Mouse (Mus musculus) layer of hippocampus, adult 9-11 months (tissue): Measurements from ENCODE around the gene Tex44.
"Not testable (repeated sequence)": the region's sequence is repeated elsewhere in the genome, so short reads cannot be mapped to it uniquely, and the experiment has no call there.

ENCODE experiments used
- DNase-seq: peaks from one replicate; pipeline ENCODE4 v3.0.0; 2022

Tex44 gene

DNA sequence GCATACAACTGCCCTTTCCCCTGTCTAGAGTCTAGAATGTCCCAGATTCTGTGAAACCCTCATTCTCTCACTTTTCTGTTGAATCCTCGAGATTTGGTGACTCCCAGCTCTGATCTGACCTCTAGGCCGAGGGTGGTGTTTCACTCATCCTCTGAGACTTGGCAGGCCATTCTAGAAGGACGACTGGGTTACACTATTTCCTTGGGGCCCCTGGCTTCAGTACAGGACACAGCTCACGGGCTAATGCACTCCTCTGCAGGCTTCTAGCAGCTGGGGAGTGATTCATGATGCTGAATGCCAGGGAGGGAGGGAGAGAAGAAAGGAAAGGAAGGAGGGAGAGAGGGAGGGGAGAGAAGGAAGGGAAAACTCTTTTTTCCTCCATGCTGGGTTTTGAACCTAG is 22.1 kb downstream of the Tex44 start:
- DNase-seq = no peak

DNA sequence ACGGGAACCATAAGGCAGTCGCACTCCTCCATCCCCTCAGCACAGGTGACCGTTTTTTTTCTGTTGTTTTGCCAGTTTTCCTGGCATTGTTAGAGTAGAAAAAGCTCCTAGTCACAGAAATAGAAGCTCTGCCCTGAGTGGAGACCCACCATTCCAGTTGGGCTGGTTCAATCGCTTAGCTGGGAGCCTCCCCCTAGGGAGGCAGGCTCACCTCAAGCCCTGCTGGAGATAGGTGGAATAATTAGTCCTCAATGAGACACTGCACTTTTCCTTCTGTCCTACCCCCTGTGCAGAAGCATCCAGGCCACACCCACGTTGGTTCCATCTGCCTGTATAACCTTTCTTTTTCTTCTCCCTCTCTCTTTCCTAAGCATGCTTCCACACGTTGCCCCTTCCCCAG is 23.8 kb downstream of the Tex44 start:
- no peak for DNase-seq

- DNase-seq = no peak
Measured at GRCm38 (mm10) chr1:86452713-86453112, 26.6 kb downstream of the Tex44 start.

DNA sequence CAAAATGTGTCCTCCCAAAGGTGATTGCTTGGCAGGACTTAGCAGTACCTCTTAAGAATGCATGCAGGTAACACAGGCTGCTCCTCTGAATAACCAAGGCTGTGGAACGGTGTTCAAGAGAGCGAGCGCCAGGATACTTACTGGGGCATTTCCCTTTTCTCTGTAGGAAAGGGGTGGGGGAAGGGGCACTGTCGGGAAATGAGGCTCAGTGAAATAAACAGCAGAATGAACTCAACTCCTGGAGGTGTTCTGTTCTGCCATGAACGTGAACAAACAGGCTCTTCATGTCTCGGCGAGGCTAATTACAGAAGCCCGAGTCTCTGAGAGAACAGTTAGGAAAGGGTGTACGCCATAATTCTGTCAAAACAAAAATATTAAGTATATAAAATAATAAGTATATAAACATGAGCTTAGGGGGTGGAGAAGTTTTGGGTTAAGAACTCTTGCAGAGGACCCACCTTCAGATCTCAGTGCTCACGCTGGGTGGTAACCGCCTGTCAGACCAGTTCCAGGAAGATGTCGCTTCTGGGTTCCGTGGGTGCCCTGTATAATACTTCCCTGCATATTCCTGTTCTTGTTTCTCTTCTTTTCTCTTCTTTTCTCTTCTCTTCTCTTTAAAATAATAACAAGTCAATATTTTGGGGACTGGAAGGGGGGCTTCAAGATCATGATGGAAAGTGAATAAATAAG is 30.9 kb downstream of the Tex44 start:
- no peak for DNase-seq

DNA sequence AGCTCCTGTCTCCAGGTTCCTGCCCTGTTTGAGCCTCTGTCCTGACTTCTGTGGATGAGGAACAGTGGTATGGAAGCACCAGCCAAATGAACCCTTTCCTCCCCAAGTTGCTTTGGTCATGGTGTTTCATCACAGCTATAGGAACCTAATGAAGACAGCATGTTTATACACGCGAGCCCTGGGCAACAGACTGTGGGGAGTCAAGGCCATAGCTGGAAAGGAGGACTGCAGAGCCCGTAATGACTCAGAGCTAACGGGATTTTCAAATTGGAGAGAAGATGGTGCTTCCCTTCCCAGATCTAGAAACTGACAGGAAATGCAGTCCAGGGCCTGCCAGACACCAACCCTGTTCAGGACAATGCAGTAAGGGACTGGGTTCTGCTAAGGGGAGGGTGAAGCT is 33.2 kb downstream of the Tex44 start:
- DNase-seq = no peak

DNA sequence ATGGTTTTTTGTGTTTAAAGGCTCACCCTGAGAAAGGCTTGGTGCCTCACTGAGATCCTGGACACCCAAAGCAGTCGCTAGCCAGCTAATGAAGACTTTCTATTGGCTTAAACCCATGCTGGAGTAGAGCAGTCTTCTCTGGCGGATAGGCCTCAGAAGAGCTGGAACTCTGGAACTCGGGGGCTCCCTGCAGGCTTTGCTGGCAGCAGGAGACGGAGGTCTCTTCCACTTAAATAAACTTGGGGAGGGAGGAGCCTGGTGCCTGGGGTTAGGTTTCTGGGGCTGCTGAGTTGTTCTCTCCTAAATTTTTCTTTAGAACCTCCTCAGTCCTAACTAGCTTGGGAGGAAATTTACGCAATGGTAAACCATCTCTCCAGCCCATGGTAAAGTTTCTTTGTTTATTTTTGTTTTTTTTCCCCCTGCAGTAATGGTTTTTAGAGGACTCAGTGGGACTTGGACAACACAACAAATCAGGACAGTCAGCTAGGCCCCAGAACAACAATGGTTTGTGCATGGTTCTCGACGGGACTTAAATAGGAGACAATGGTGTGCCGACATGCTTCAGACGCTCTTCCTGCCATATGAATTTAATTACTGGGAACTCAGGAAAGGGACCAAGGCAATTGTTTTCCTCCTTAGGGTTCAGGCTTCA is 38.2 kb downstream of the Tex44 start:
- no peak for DNase-seq

- DNase-seq = no peak
Measured at GRCm38 (mm10) chr1:86464875-86465224, 38.7 kb downstream of the Tex44 start.

DNA sequence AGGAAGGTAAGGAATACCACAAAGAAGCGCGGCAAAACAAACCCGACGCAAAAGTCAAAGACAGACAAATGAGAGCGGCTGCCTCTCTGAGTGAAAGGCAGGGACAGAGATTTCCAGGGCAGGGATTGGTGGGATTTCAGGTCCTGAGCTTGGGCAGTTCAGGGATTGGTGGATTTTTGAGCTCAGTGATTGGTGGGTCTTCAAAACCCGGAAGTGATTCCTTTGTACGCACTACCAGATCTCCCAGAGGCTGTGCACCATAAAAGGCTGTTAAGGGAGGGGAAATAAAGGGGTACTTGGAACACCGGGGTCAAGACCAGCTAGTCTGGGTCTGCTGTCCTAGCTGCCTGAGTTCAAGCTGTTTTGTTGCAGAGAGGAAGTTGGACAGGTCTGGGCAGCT is 41.3 kb downstream of the Tex44 start:
- DNase-seq = no peak

GRCm38 (mm10) chr1:86469876-86470275 is 43.7 kb downstream of the Tex44 start:
- DNase-seq = no peak

GRCm38 (mm10) chr1:86470519-86471181 is 44.5 kb downstream of the Tex44 start:
- DNase-seq = peak; percentile 80

- DNase-seq = not testable (repeated sequence)
Measured at GRCm38 (mm10) chr1:86471504-86471961, 45.4 kb downstream of the Tex44 start.

GRCm38 (mm10) chr1:86472197-86472952 is 46.2 kb downstream of the Tex44 start:
- no peak for DNase-seq

- DNase-seq = no peak
Measured at GRCm38 (mm10) chr1:86473109-86473760, 47.1 kb downstream of the Tex44 start.
